Mouse (Mus musculus): ENCODE data around the gene Gas7.

DNA sequence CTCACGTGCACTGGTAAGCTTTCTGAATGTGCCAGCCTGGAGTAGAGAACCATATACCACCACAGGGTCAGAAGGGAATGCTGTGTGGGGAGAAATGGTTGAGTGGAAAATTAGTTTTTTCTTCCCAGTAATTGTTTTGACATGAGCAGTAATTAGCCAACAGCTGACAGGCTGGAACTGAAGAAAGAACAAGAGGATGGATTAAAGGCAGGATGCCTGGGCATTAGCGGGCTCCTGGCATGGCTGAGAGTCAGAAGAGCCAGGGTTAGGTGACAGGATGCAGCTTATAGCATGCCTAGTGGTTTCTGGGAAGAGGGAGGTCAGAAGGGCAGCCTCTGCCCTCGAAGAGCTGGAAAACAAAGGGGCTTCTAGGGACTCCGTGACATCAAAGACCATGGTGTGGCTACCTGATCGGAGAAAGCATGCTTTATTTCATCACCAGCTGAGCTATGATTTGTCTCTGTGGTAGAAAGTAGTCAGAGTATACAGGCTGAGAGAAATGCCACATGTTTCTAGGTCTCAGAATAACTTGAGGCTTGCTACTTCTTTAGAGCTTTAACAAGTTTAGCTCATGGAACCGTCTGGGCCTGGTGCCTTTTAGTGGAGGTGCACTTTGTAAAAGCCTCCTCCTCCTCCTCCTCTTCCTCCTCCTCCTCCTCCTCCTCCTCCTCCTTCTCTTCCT is 181.8 kb downstream of the Gas7 start:
- TF ChIP-seq CTCF (IDR thresholded peaks at IDR 0.05; ENCODE audit: low read depth, low read length) (no peak), POLR2A (IDR thresholded peaks at IDR 0.05; ENCODE audit: borderline replicate concordance, low read depth, low read length) (no peak)
